ENCODE assay signal across 10 mouse cellular contexts in the genomic region with DNA sequence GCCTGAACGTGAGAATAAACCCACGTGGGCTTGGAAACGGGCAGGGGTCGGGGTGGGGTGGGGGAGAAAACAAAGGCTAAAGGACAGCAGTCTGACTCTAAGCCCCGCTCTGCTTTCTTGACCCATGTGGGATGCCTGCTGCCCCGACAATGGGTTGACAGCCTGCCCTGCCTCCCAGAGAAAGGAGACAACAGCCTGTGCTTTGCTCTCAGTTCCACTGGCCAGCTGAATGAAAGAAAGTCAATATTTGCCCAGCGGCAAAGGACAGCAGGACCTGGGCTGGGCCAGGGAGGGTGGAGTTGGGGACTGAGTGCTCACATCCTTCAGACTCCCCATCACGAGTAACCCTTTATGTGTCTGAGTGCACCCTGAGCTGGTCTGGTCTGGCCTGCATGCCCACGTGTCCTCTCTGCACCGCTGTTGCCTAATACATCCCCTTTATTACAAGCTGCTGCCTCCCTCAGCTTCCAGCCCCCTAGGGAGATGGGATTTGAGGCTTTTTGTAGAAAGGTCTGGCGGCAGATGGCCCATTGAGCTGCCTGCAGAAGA.
A peak's percentile ranks its signal among the peaks of the same experiment; 100 is the strongest.
DNase-seq lines count a peak whose midpoint lies in the region; ATAC-seq and TF ChIP-seq lines count a peak whose summit lies in the region.
"Had no signal": no experiment of that assay in that cellular context is flagged by ENCODE, and none has a peak within 500 bp of the region (broad histone marks: within the 10 kb centered on the region; RNA-seq: fewer than 3 reads in every experiment).

No protein-coding gene starts in this region.

- WGBS in forebrain, embryonic 14.5 days: 4% methylated on average over 11 of the region's 11 CpGs
- 40% methylated on average over 11 of the region's 11 CpGs for WGBS in liver, postnatal 0 days (ENCODE audit: insufficient replicate concordance)
- 59% methylated on average over 11 of the region's 11 CpGs for WGBS in kidney, adult 2 months

- H3K27me3 ChIP-seq in forebrain, embryonic 14.5 days (replicated peaks; ENCODE audit: control insufficient read depth, insufficient read depth, low read length): no peaks in the 10 kb centered on the region
- peaks cover 31% of the 10 kb centered on the region for H3K27me3 ChIP-seq in liver, postnatal 0 days (ENCODE audit: insufficient read depth, low read length)
- H3K27me3 ChIP-seq in kidney, adult 2 months (replicated peaks; ENCODE audit: control insufficient read depth, insufficient read depth, low read length): 0 out of 2 replicates have a peak, but pooled peaks cover 2% of the 10 kb centered on the region

- peaks cover 6% of the 10 kb centered on the region for H3K4me1 ChIP-seq in forebrain, embryonic 14.5 days (ENCODE audit: control insufficient read depth, insufficient read depth, low read length)
- H3K4me1 ChIP-seq in liver, postnatal 0 days (ENCODE audit: insufficient read depth): peaks cover 9% of the 10 kb centered on the region
- H3K4me1 ChIP-seq in kidney, adult 2 months (ENCODE audit: control insufficient read depth, insufficient read depth, low read length): no peaks in the 10 kb centered on the region

- TF ChIP-seq CTCF in liver, postnatal 0 days (IDR thresholded peaks at IDR 0.05; ENCODE audit: low read depth): no peak
- TF ChIP-seq CTCF in kidney, adult 2 months (conservative IDR thresholded peaks at IDR 0.05; ENCODE audit: insufficient read depth, insufficient read length, low read depth, low read length): no peak

- H3K36me3 ChIP-seq in forebrain, embryonic 14.5 days (ENCODE audit: control insufficient read depth, insufficient read depth, low read length): no peaks in the 10 kb centered on the region
- H3K36me3 ChIP-seq in liver, postnatal 0 days (replicated peaks; ENCODE audit: insufficient read depth, low read length): no peaks in the 10 kb centered on the region
- no peaks in the 10 kb centered on the region for H3K36me3 ChIP-seq in kidney, adult 2 months (ENCODE audit: control insufficient read depth, insufficient read depth, low read length)
- H3K36me3 ChIP-seq: embryonic facial prominence, embryonic 12.5 days had no signal

- peak; percentile 16; the same call in 1 of the 2 replicates for ATAC-seq in forebrain, embryonic 14.5 days
- ATAC-seq in liver, postnatal 0 days: peak; percentile 66; the same call in 1 of the 2 replicates

- H3K4me2 ChIP-seq in forebrain, embryonic 14.5 days (ENCODE audit: low read length): no peak overlapping the region
- no peak overlapping the region for H3K4me2 ChIP-seq in liver, postnatal 0 days (ENCODE audit: low read depth, low read length)
- H3K4me2 ChIP-seq: embryonic facial prominence, embryonic 12.5 days had no signal

- no peak overlapping the region for H3K9ac ChIP-seq in forebrain, embryonic 14.5 days (ENCODE audit: low read length)
- H3K9ac ChIP-seq in liver, postnatal 0 days (replicated peaks): no peak overlapping the region
- H3K9ac ChIP-seq: embryonic facial prominence, embryonic 12.5 days had no signal

- TF ChIP-seq EP300 in liver, postnatal 0 days (IDR thresholded peaks at IDR 0.05; ENCODE audit: low read depth): no peak

- no peaks in the 10 kb centered on the region for H3K9me3 ChIP-seq in forebrain, embryonic 14.5 days (replicated peaks; ENCODE audit: control insufficient read depth, low read length)
- H3K9me3 ChIP-seq in liver, postnatal 0 days (ENCODE audit: low read length): no peaks in the 10 kb centered on the region
- H3K9me3 ChIP-seq: embryonic facial prominence, embryonic 12.5 days had no signal

- no peak for TF ChIP-seq POLR2A in kidney, adult 2 months (IDR thresholded peaks at IDR 0.05; ENCODE audit: low read depth, low read length)

- peak; percentile 62 for DNase-seq in cerebellum, adult 9-11 months
- DNase-seq in forebrain, embryonic 14.5 days (ENCODE audit: low spot score): peak; percentile 42
- DNase-seq in liver, postnatal 0 days: no peak
- DNase-seq in neural tube, embryonic 10.5 days (ENCODE audit: extremely low spot score, low spot score): peak; percentile 55
- no peak for DNase-seq in gastrocnemius, postnatal 25 days
- DNase-seq in kidney, adult 2 months: no peak
- no peak for DNase-seq in gastrocnemius, adult 8-10 months (ENCODE audit: low spot score in 2 of 2)
- DNase-seq in frontal cortex, postnatal 14 days (ENCODE audit: low spot score in 2 of 2): no peak
- DNase-seq: thymus, postnatal 36 days had no signal

- no peak overlapping the region for H3K27ac ChIP-seq in forebrain, embryonic 14.5 days (ENCODE audit: low read depth, low read length)
- H3K27ac ChIP-seq in liver, postnatal 0 days (ENCODE audit: low read depth): no peak overlapping the region
- no peak overlapping the region for H3K27ac ChIP-seq in kidney, adult 2 months (ENCODE audit: insufficient read depth, low read depth, low read length)
- H3K27ac ChIP-seq: embryonic facial prominence, embryonic 12.5 days had no signal

- no peak overlapping the region for H3K4me3 ChIP-seq in forebrain, embryonic 14.5 days (ENCODE audit: low read depth, low read length)
- H3K4me3 ChIP-seq in liver, postnatal 0 days (ENCODE audit: low read depth, low read length): no peak overlapping the region
- H3K4me3 ChIP-seq in kidney, adult 2 months (ENCODE audit: insufficient read depth, low read depth, low read length): no peak overlapping the region
- H3K4me3 ChIP-seq: embryonic facial prominence, embryonic 12.5 days had no signal

Comparison
In these comparisons a context has a peak if more than half of its experiments do, and no peak if none do; other contexts are left out.
1. DNase-seq: peak in cerebellum, adult 9-11 months (single experiment), forebrain, embryonic 14.5 days (single experiment) and neural tube, embryonic 10.5 days (single experiment); none in liver, postnatal 0 days (single experiment), gastrocnemius, postnatal 25 days (single experiment), kidney, adult 2 months (single experiment), gastrocnemius, adult 8-10 months (0 of 2) and frontal cortex, postnatal 14 days (0 of 2).